Mouse (Mus musculus): Measurements from ENCODE around the gene Ddx17. TPM values are rescaled to one million over a fixed set of nuclear protein-coding genes. Genes with fewer than 3 reads are reported as not detected.

The Ddx17 gene
- polyA plus RNA-seq, 1 experiment from 2014 or later = 39.3 TPM

- no peak overlapping the region for H3K27ac ChIP-seq
- H3K9me3 ChIP-seq = no peaks in the 10 kb centered on the region
- peaks cover 8% of the 10 kb centered on the region for H3K4me1 ChIP-seq (replicated peaks)
- no peak overlapping the region for H3K4me3 ChIP-seq (replicated peaks)
- no peaks in the 10 kb centered on the region for H3K27me3 ChIP-seq (replicated peaks)
- ATAC-seq = no peak
- H3K36me3 ChIP-seq = peaks cover 36% of the 10 kb centered on the region
- WGBS = 93% methylated on average over 3 of the region's 3 CpGs
- peak overlapping the region; percentile 65 for H3K4me2 ChIP-seq (replicated peaks)
- H3K9ac ChIP-seq = no peak overlapping the region
These were observed 2.6 kb downstream of the Ddx17 start for GRCm38 (mm10) chr15:79543968-79544367.

GRCm38 (mm10) chr15:79533796-79534195, 12.7 kb downstream of the Ddx17 start:
- WGBS = 85% methylated on average over 3 of the region's 3 CpGs
- H3K4me3 ChIP-seq (replicated peaks) = no peak overlapping the region
- H3K36me3 ChIP-seq = peaks cover 60% of the 10 kb centered on the region
- no peak overlapping the region for H3K9ac ChIP-seq
- no peak overlapping the region for H3K27ac ChIP-seq
- no peak for ATAC-seq
- H3K9me3 ChIP-seq = no peaks in the 10 kb centered on the region
- H3K27me3 ChIP-seq (replicated peaks) = no peaks in the 10 kb centered on the region
- H3K4me1 ChIP-seq (replicated peaks) = 0 out of 2 replicates have a peak, but pooled peaks cover 5% of the 10 kb centered on the region
- H3K4me2 ChIP-seq (replicated peaks) = no peak overlapping the region

GRCm38 (mm10) chr15:79529935-79530334, 16.6 kb downstream of the Ddx17 start:
- 73% methylated on average over 7 of the region's 7 CpGs for WGBS
- ATAC-seq = no peak
- Histone ChIP-seq H3K4me2 (replicated peaks) (no peak overlapping the region), H3K27ac (no peak overlapping the region), H3K36me3 (peaks cover 53% of the 10 kb centered on the region), H3K4me3 (replicated peaks) (no peak overlapping the region), H3K4me1 (replicated peaks) (0 out of 2 replicates have a peak, but pooled peaks cover 5% of the 10 kb centered on the region), H3K27me3 (replicated peaks) (no peaks in the 10 kb centered on the region), H3K9ac (no peak overlapping the region), H3K9me3 (no peaks in the 10 kb centered on the region)

GRCm38 (mm10) chr15:79527991-79528639, 18.4 kb downstream of the Ddx17 start:
- 63% methylated on average over 5 of the region's 5 CpGs for WGBS
- Histone ChIP-seq H3K36me3 (peaks cover 51% of the 10 kb centered on the region), H3K9me3 (no peaks in the 10 kb centered on the region), H3K4me3 (replicated peaks) (no peak overlapping the region), H3K4me2 (replicated peaks) (no peak overlapping the region), H3K9ac (no peak overlapping the region), H3K4me1 (replicated peaks) (0 out of 2 replicates have a peak, but pooled peaks cover 3% of the 10 kb centered on the region), H3K27me3 (replicated peaks) (no peaks in the 10 kb centered on the region), H3K27ac (no peak overlapping the region)
- ATAC-seq = 0 out of 2 replicates have a peak, but pooled peaks have one; percentile 9

GRCm38 (mm10) chr15:79527192-79527591, 19.3 kb downstream of the Ddx17 start:
- Histone ChIP-seq H3K4me2 (replicated peaks) (no peak overlapping the region), H3K27me3 (replicated peaks) (no peaks in the 10 kb centered on the region), H3K4me1 (replicated peaks) (0 out of 2 replicates have a peak, but pooled peaks cover 3% of the 10 kb centered on the region), H3K4me3 (replicated peaks) (no peak overlapping the region), H3K27ac (no peak overlapping the region), H3K9ac (no peak overlapping the region), H3K9me3 (no peaks in the 10 kb centered on the region), H3K36me3 (peaks cover 53% of the 10 kb centered on the region)
- ATAC-seq = no peak
- WGBS = 78% methylated on average over 4 of the region's 4 CpGs

GRCm38 (mm10) chr15:79525979-79526768, 20.4 kb downstream of the Ddx17 start:
- Histone ChIP-seq H3K9me3 (no peaks in the 10 kb centered on the region), H3K36me3 (peaks cover 45% of the 10 kb centered on the region), H3K4me1 (replicated peaks) (0 out of 2 replicates have a peak, but pooled peaks cover 3% of the 10 kb centered on the region), H3K27ac (no peak overlapping the region), H3K4me2 (replicated peaks) (no peak overlapping the region), H3K9ac (no peak overlapping the region), H3K4me3 (replicated peaks) (no peak overlapping the region), H3K27me3 (replicated peaks) (no peaks in the 10 kb centered on the region)
- no peak; the same call in 1 of the 2 replicates for ATAC-seq
- 68% methylated on average over 9 of the region's 9 CpGs for WGBS

GRCm38 (mm10) chr15:79525564-79525963, 21.0 kb downstream of the Ddx17 start:
- Histone ChIP-seq H3K27ac (no peak overlapping the region), H3K27me3 (replicated peaks) (no peaks in the 10 kb centered on the region), H3K9ac (no peak overlapping the region), H3K9me3 (no peaks in the 10 kb centered on the region), H3K4me3 (replicated peaks) (no peak overlapping the region), H3K36me3 (peaks cover 45% of the 10 kb centered on the region), H3K4me2 (replicated peaks) (no peak overlapping the region), H3K4me1 (replicated peaks) (0 out of 2 replicates have a peak, but pooled peaks cover 3% of the 10 kb centered on the region)
- 89% methylated on average over 5 of the region's 5 CpGs for WGBS
- no peak for ATAC-seq

- Histone ChIP-seq H3K9ac (no peak overlapping the region), H3K4me1 (replicated peaks) (peaks cover 20% of the 10 kb centered on the region), H3K27me3 (replicated peaks) (peaks cover 22% of the 10 kb centered on the region; the same call in 1 of the 2 replicates), H3K4me2 (replicated peaks) (no peak overlapping the region), H3K27ac (no peak overlapping the region), H3K36me3 (peaks cover 16% of the 10 kb centered on the region), H3K4me3 (replicated peaks) (no peak overlapping the region), H3K9me3 (no peaks in the 10 kb centered on the region)
- no peak for ATAC-seq
- 47% methylated on average over 16 of the region's 16 CpGs for WGBS
These were observed 26.9 kb downstream of the Ddx17 start for GRCm38 (mm10) chr15:79519400-79520220.

- Histone ChIP-seq H3K27ac (no peak overlapping the region), H3K36me3 (peaks cover 10% of the 10 kb centered on the region), H3K4me3 (replicated peaks) (no peak overlapping the region), H3K4me1 (replicated peaks) (peaks cover 25% of the 10 kb centered on the region), H3K27me3 (replicated peaks) (peaks cover 33% of the 10 kb centered on the region), H3K9ac (no peak overlapping the region), H3K4me2 (replicated peaks) (no peak overlapping the region), H3K9me3 (no peaks in the 10 kb centered on the region)
- no peak for ATAC-seq
- WGBS = 81% methylated on average over 3 of the region's 3 CpGs
These were observed 28.0 kb downstream of the Ddx17 start for GRCm38 (mm10) chr15:79518571-79518970.

- H3K4me2 ChIP-seq (replicated peaks) = peak overlapping the region; percentile 95
- peaks cover 25% of the 10 kb centered on the region for H3K4me1 ChIP-seq (replicated peaks)
- H3K9me3 ChIP-seq = no peaks in the 10 kb centered on the region
- H3K27ac ChIP-seq = no peak overlapping the region
- H3K9ac ChIP-seq = peak overlapping the region; percentile 64; the same call in 1 of the 2 replicates
- peak overlapping the region; percentile 66; the same call in 1 of the 2 replicates for H3K4me3 ChIP-seq (replicated peaks)
- peaks cover 2% of the 10 kb centered on the region for H3K36me3 ChIP-seq
- H3K27me3 ChIP-seq (replicated peaks) = peaks cover 36% of the 10 kb centered on the region
- 76% methylated on average over 4 of the region's 4 CpGs for WGBS
- no peak for ATAC-seq
These were observed 28.8 kb downstream of the Ddx17 start for GRCm38 (mm10) chr15:79517710-79518109.

- under 1% methylated on average over 71 of the region's 71 CpGs for WGBS
- Histone ChIP-seq H3K27ac (peak within 1 kb of the TSS; percentile 68), H3K4me3 (replicated peaks) (peak within 1 kb of the TSS; percentile 66), H3K27me3 (replicated peaks) (peaks cover 40% of the 10 kb centered on the region), H3K9ac (peak within 1 kb of the TSS; percentile 64), H3K36me3 (no peaks in the 10 kb centered on the region), H3K4me2 (replicated peaks) (peak within 1 kb of the TSS; percentile 95), H3K9me3 (no peaks in the 10 kb centered on the region), H3K4me1 (replicated peaks) (peaks cover 33% of the 10 kb centered on the region)
- ATAC-seq = peak; percentile 84
These were observed 30.1 kb downstream of the Ddx17 start, which contains the start of gene Kdelr3 for GRCm38 (mm10) chr15:79516171-79517096. Kdelr3 (plus strand) TSS chr15:79516411.

Data from intestine, embryonic 15.5 days (tissue).